Mouse (Mus musculus): ENCODE data around the gene Zfp57.
"Not testable (repeated sequence)": the region's sequence is repeated elsewhere in the genome, so short reads cannot be mapped to it uniquely, and the experiment has no call there.

The Zfp57 gene

GRCm38 (mm10) chr17:37009460-37010042 lies 8.6 kb downstream of the Zfp57 start:
- no peaks in the 10 kb centered on the region for H3K36me3 ChIP-seq (ENCODE audit: control insufficient read depth, insufficient read depth, low read length, poor library complexity, severe bottlenecking)
- DNase-seq (ENCODE audit: low read depth, low spot score): no peak
- H3K27me3 ChIP-seq (ENCODE audit: control insufficient read depth, insufficient read depth, low read length, poor library complexity, severe bottlenecking): no peaks in the 10 kb centered on the region; the same call in 1 of the 2 replicates

GRCm38 (mm10) chr17:37011719-37012118 lies 10.8 kb downstream of the Zfp57 start:
- no peak for DNase-seq (ENCODE audit: low read depth, low spot score)
- no peaks in the 10 kb centered on the region for H3K36me3 ChIP-seq (ENCODE audit: control insufficient read depth, insufficient read depth, low read length, poor library complexity, severe bottlenecking)
- H3K27me3 ChIP-seq (ENCODE audit: control insufficient read depth, insufficient read depth, low read length, poor library complexity, severe bottlenecking): no peaks in the 10 kb centered on the region; the same call in 1 of the 2 replicates

GRCm38 (mm10) chr17:37012141-37012540 lies 11.2 kb downstream of the Zfp57 start:
- H3K27me3 ChIP-seq (ENCODE audit: control insufficient read depth, insufficient read depth, low read length, poor library complexity, severe bottlenecking): no peaks in the 10 kb centered on the region; the same call in 1 of the 2 replicates
- H3K36me3 ChIP-seq (ENCODE audit: control insufficient read depth, insufficient read depth, low read length, poor library complexity, severe bottlenecking): no peaks in the 10 kb centered on the region
- no peak for DNase-seq (ENCODE audit: low read depth, low spot score)

GRCm38 (mm10) chr17:37016333-37016732 lies 15.4 kb downstream of the Zfp57 start:
- no peak for DNase-seq (ENCODE audit: low read depth, low spot score)
- H3K27me3 ChIP-seq (ENCODE audit: control insufficient read depth, insufficient read depth, low read length, poor library complexity, severe bottlenecking): no peaks in the 10 kb centered on the region; the same call in 1 of the 2 replicates
- no peaks in the 10 kb centered on the region for H3K36me3 ChIP-seq (ENCODE audit: control insufficient read depth, insufficient read depth, low read length, poor library complexity, severe bottlenecking)

GRCm38 (mm10) chr17:37018328-37018727 lies 17.4 kb downstream of the Zfp57 start:
- DNase-seq (ENCODE audit: low read depth, low spot score): no peak
- Histone ChIP-seq H3K36me3 (ENCODE audit: control insufficient read depth, insufficient read depth, low read length, poor library complexity, severe bottlenecking) (no peaks in the 10 kb centered on the region), H3K27me3 (ENCODE audit: control insufficient read depth, insufficient read depth, low read length, poor library complexity, severe bottlenecking) (no peaks in the 10 kb centered on the region; the same call in 1 of the 2 replicates)

GRCm38 (mm10) chr17:37019242-37019641 lies 18.3 kb downstream of the Zfp57 start:
- H3K36me3 ChIP-seq (ENCODE audit: control insufficient read depth, insufficient read depth, low read length, poor library complexity, severe bottlenecking); H3K27me3 ChIP-seq (ENCODE audit: control insufficient read depth, insufficient read depth, low read length, poor library complexity, severe bottlenecking); DNase-seq (ENCODE audit: low read depth, low spot score): not testable (repeated sequence)

- DNase-seq (ENCODE audit: low read depth, low spot score): peak; percentile 45
- no peaks in the 10 kb centered on the region for H3K36me3 ChIP-seq (ENCODE audit: control insufficient read depth, insufficient read depth, low read length, poor library complexity, severe bottlenecking)
- H3K27me3 ChIP-seq (ENCODE audit: control insufficient read depth, insufficient read depth, low read length, poor library complexity, severe bottlenecking): no peaks in the 10 kb centered on the region
Observed at GRCm38 (mm10) chr17:37022628-37023576, 21.9 kb downstream of the Zfp57 start, which contains the start of gene Mog. Gene Mog, minus strand, starts transcription at chr17:37023398.

- Histone ChIP-seq H3K27me3 (ENCODE audit: control insufficient read depth, insufficient read depth, low read length, poor library complexity, severe bottlenecking) (no peaks in the 10 kb centered on the region), H3K36me3 (ENCODE audit: control insufficient read depth, insufficient read depth, low read length, poor library complexity, severe bottlenecking) (no peaks in the 10 kb centered on the region)
- DNase-seq (ENCODE audit: low read depth, low spot score): no peak
Observed at GRCm38 (mm10) chr17:37026425-37026824, 25.5 kb downstream of the Zfp57 start.

GRCm38 (mm10) chr17:37027486-37027885 lies 26.5 kb downstream of the Zfp57 start:
- DNase-seq (ENCODE audit: low read depth, low spot score): no peak
- no peaks in the 10 kb centered on the region for H3K36me3 ChIP-seq (ENCODE audit: control insufficient read depth, insufficient read depth, low read length, poor library complexity, severe bottlenecking)
- H3K27me3 ChIP-seq (ENCODE audit: control insufficient read depth, insufficient read depth, low read length, poor library complexity, severe bottlenecking): no peaks in the 10 kb centered on the region

- Histone ChIP-seq H3K36me3 (ENCODE audit: control insufficient read depth, insufficient read depth, low read length, poor library complexity, severe bottlenecking) (no peaks in the 10 kb centered on the region), H3K27me3 (ENCODE audit: control insufficient read depth, insufficient read depth, low read length, poor library complexity, severe bottlenecking) (no peaks in the 10 kb centered on the region)
- no peak for DNase-seq (ENCODE audit: low read depth, low spot score)
Observed at GRCm38 (mm10) chr17:37028212-37028611, 27.2 kb downstream of the Zfp57 start.

- Histone ChIP-seq H3K36me3 (ENCODE audit: control insufficient read depth, insufficient read depth, low read length, poor library complexity, severe bottlenecking) (no peaks in the 10 kb centered on the region), H3K27me3 (ENCODE audit: control insufficient read depth, insufficient read depth, low read length, poor library complexity, severe bottlenecking) (no peaks in the 10 kb centered on the region)
- peak; percentile 81 for DNase-seq (ENCODE audit: low read depth, low spot score)
Observed at GRCm38 (mm10) chr17:37028683-37029120, 27.7 kb downstream of the Zfp57 start.

- Histone ChIP-seq H3K36me3 (ENCODE audit: control insufficient read depth, insufficient read depth, low read length, poor library complexity, severe bottlenecking) (no peaks in the 10 kb centered on the region), H3K27me3 (ENCODE audit: control insufficient read depth, insufficient read depth, low read length, poor library complexity, severe bottlenecking) (no peaks in the 10 kb centered on the region)
- DNase-seq (ENCODE audit: low read depth, low spot score): no peak
Observed at GRCm38 (mm10) chr17:37029162-37029561, 28.2 kb downstream of the Zfp57 start.

GRCm38 (mm10) chr17:37039127-37039894 lies 38.3 kb downstream of the Zfp57 start:
- H3K27me3 ChIP-seq (ENCODE audit: control insufficient read depth, insufficient read depth, low read length, poor library complexity, severe bottlenecking): no peaks in the 10 kb centered on the region
- DNase-seq (ENCODE audit: low read depth, low spot score): no peak
- H3K36me3 ChIP-seq (ENCODE audit: control insufficient read depth, insufficient read depth, low read length, poor library complexity, severe bottlenecking): no peaks in the 10 kb centered on the region

- H3K36me3 ChIP-seq (ENCODE audit: control insufficient read depth, insufficient read depth, low read length, poor library complexity, severe bottlenecking): no peaks in the 10 kb centered on the region
- H3K27me3 ChIP-seq (ENCODE audit: control insufficient read depth, insufficient read depth, low read length, poor library complexity, severe bottlenecking): no peaks in the 10 kb centered on the region
- peak; percentile 31 for DNase-seq (ENCODE audit: low read depth, low spot score)
Observed at GRCm38 (mm10) chr17:37044651-37045244, 43.8 kb downstream of the Zfp57 start.
